Mouse (Mus musculus): Measurements from ENCODE around the gene Gm8127.
"Not testable (repeated sequence)": the region's sequence is repeated elsewhere in the genome, so short reads cannot be mapped to it uniquely, and the experiment has no call there.

DNA sequence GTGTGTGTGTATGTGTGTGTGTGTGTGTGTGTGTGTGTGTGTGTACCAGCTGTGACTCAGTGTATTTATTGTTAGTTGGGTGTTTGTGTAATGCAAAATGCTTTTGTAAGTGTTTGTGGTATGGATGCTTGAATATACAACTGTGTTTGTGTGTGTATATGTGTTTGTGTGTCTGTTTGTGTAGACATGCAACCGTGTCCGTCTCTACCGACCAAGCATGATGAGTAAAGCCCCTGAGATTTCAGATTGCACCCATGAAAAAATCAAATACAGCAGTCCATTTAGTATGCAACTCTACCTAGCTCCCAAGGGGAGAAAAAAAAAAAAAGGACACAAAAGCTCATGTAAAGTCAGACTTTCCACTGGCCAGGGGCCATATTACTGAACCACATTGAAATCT is 30.2 kb downstream of the Gm8127 start:
- TF ChIP-seq ELF1 (IDR thresholded peaks at IDR 0.05; ENCODE audit: low read depth, low read length); MAX (IDR thresholded peaks at IDR 0.05; ENCODE audit: low read length); POLR2A (IDR thresholded peaks at IDR 0.05; ENCODE audit: low read depth, low read length); UBTF (IDR thresholded peaks at IDR 0.05; ENCODE audit: low read depth, low read length); CTCF (conservative IDR thresholded peaks at IDR 0.05 in 1 of 2, IDR thresholded peaks at IDR 0.05 in 1 of 2; ENCODE audit: low read depth in 2 of 2, low read length in 2 of 2); IRF4 (IDR thresholded peaks at IDR 0.05; ENCODE audit: low read depth, low read length); NELFE (IDR thresholded peaks at IDR 0.05; ENCODE audit: low read depth, low read length); EP300 (IDR thresholded peaks at IDR 0.05; ENCODE audit: low read length); ZKSCAN1 (IDR thresholded peaks at IDR 0.05; ENCODE audit: borderline replicate concordance, low read depth, low read length); MAZ (IDR thresholded peaks at IDR 0.05; ENCODE audit: low read depth, low read length); USF1 (IDR thresholded peaks at IDR 0.05; ENCODE audit: low read depth, low read length): not testable (repeated sequence)
